Mouse (Mus musculus) layer of hippocampus, adult 6 months (tissue): ENCODE measurements around the gene H2al1g. TPM values are rescaled to one million over a fixed set of nuclear protein-coding genes. Genes with fewer than 3 reads are reported as not detected.

Source experiments
- long read RNA-seq, 2 experiments: library from polyadenylated mRNA; unstranded; transcript quantifications; one replicate each; pipeline ENCODE4 v2.0.0; 2019 to 2020
- polyA plus RNA-seq: library from polyadenylated mRNA; unstranded; fragments of <200 nt; fragmentation: Nextera tagmentation; gene quantifications from 2 replicates; pipeline ENCODE4 v1.2.3, GENCODE M21; 2021

Gene H2al1g
- not detected in 2 replicates for polyA plus RNA-seq
- long read RNA-seq, experiment 1, result 0 reads
- long read RNA-seq, experiment 2, result 0 reads

DNA sequence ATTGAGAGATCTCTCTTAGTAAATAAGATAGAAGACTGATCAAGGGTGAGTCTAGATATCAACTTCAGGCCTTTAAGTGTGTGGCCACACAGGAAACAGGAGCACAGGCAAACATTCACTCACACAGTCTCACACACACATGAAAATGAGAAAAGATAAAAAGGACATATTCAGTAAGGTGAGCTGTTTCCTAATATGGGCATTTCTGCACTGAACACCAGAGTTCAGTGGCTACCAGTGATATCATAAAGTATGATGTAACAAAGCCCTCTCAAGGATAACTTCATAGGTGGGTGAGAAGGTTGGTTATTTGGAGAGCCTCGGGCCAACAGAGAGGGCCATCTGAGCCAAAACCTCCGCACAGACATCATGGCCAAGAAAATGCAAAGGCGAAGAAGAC lies at the start of gene H2al1g:
H2al1g (plus strand) TSS at position 301 of the 400 bp plus-strand sequence.

DNA sequence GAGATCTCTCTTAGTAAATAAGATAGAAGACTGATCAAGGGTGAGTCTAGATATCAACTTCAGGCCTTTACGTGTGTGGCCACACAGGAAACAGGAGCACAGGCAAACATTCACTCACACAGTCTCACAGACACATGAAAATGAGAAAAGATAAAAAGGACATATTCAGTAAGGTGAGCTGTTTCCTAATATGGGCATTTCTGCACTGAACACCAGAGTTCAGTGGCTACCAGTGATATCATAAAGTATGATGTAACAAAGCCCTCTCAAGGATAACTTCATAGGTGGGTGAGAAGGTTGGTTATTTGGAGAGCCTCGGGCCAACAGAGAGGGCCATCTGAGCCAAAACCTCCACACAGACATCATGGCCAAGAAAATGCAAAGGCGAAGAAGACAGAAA lies 19.1 kb upstream of the H2al1g start, which contains the start of gene H2al1a:
H2al1a (plus strand) TSS at position 301 of the 400 bp plus-strand sequence.

DNA sequence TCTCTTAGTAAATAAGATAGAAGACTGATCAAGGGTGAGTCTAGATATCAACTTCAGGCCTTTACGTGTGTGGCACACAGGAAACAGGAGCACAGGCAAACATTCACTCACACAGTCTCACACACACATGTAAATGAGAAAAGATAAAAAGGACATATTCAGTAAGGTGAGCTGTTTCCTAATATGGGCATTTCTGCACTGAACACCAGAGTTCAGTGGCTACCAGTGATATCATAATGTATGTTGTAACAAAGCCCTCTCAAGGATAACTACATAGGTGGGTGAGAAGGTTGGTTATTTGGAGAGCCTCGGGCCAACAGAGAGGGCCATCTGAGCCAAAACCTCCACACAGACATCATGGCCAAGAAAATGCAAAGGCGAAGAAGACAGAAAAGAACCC lies 15.9 kb upstream of the H2al1g start, which contains the start of gene H2al1b:
H2al1b (plus strand) TSS at position 301 of the 400 bp plus-strand sequence.

DNA sequence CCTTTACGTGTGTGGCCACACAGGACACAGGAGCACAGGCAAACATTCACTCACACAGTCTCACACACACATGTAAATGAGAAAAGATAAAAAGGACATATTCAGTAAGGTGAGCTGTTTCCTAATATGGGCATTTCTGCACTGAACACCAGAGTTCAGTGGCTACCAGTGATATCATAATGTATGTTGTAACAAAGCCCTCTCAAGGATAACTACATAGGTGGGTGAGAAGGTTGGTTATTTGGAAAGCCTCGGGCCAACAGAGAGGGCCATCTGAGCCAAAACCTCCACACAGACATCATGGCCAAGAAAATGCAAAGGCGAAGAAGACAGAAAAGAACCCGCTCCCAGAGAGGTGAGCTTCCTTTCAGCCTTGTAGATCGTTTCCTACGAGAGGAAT lies 12.7 kb upstream of the H2al1g start, which contains the start of gene H2al1c:
H2al1c (plus strand) TSS at position 301 of the 400 bp plus-strand sequence.

DNA sequence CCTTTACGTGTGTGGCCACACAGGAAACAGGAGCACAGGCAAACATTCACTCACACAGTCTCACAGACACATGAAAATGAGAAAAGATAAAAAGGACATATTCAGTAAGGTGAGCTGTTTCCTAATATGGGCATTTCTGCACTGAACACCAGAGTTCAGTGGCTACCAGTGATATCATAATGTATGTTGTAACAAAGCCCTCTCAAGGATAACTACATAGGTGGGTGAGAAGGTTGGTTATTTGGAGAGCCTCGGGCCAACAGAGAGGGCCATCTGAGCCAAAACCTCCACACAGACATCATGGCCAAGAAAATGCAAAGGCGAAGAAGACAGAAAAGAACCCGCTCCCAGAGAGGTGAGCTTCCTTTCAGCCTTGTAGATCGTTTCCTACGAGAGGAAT lies 9.5 kb upstream of the H2al1g start, which contains the start of gene H2al1d:
H2al1d (plus strand) TSS at position 301 of the 400 bp plus-strand sequence.

DNA sequence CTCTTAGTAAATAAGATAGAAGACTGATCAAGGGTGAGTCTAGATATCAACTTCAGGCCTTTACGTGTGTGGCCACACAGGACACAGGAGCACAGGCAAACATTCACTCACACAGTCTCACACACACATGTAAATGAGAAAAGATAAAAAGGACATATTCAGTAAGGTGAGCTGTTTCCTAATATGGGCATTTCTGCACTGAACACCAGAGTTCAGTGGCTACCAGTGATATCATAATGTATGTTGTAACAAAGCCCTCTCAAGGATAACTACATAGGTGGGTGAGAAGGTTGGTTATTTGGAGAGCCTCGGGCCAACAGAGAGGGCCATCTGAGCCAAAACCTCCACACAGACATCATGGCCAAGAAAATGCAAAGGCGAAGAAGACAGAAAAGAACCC lies 6.4 kb upstream of the H2al1g start, which contains the start of gene H2al1e:
H2al1e (plus strand) TSS at position 301 of the 400 bp plus-strand sequence.

DNA sequence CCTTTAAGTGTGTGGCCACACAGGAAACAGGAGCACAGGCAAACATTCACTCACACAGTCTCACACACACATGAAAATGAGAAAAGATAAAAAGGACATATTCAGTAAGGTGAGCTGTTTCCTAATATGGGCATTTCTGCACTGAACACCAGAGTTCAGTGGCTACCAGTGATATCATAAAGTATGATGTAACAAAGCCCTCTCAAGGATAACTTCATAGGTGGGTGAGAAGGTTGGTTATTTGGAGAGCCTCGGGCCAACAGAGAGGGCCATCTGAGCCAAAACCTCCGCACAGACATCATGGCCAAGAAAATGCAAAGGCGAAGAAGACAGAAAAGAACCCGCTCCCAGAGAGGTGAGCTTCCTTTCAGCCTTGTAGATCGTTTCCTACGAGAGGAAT lies 3.2 kb upstream of the H2al1g start, which contains the start of gene H2al1f:
H2al1f (plus strand) TSS at position 301 of the 400 bp plus-strand sequence.

DNA sequence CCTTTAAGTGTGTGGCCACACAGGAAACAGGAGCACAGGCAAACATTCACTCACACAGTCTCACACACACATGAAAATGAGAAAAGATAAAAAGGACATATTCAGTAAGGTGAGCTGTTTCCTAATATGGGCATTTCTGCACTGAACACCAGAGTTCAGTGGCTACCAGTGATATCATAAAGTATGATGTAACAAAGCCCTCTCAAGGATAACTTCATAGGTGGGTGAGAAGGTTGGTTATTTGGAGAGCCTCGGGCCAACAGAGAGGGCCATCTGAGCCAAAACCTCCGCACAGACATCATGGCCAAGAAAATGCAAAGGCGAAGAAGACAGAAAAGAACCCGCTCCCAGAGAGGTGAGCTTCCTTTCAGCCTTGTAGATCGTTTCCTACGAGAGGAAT lies 3.1 kb downstream of the H2al1g start, which contains the start of gene H2al1h:
H2al1h (plus strand) TSS at position 301 of the 400 bp plus-strand sequence.

DNA sequence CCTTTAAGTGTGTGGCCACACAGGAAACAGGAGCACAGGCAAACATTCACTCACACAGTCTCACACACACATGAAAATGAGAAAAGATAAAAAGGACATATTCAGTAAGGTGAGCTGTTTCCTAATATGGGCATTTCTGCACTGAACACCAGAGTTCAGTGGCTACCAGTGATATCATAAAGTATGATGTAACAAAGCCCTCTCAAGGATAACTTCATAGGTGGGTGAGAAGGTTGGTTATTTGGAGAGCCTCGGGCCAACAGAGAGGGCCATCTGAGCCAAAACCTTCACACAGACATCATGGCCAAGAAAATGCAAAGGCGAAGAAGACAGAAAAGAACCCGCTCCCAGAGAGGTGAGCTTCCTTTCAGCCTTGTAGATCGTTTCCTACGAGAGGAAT lies 6.3 kb downstream of the H2al1g start, which contains the start of gene H2al1i:
H2al1i (plus strand) TSS at position 301 of the 400 bp plus-strand sequence.

DNA sequence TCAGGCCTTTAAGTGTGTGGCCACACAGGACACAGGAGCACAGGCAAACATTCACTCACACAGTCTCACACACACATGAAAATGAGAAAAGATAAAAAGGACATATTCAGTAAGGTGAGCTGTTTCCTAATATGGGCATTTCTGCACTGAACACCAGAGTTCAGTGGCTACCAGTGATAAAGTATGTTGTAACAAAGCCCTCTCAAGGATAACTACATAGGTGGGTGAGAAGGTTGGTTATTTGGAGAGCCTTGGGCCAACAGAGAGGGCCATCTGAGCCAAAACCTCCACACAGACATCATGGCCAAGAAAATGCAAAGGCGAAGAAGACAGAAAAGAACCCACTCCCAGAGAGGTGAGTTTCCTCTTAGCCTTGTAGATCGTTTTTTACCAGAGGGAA lies 9.5 kb downstream of the H2al1g start, which contains the start of gene H2al1j:
H2al1j (plus strand) TSS at position 301 of the 400 bp plus-strand sequence.

Other genes with a start within 250 kb of the H2al1g start
- not detected in 2 replicates for gene H2al1a, start 19.0 kb upstream of the H2al1g start, polyA plus RNA-seq
- not detected in 2 replicates for gene H2al1b, start 15.8 kb upstream of the H2al1g start, polyA plus RNA-seq
- not detected in 2 replicates for gene H2al1c, start 12.6 kb upstream of the H2al1g start, polyA plus RNA-seq
- not detected in 2 replicates for gene H2al1d, start 9.4 kb upstream of the H2al1g start, polyA plus RNA-seq
- not detected in 2 replicates for gene H2al1e, start 6.3 kb upstream of the H2al1g start, polyA plus RNA-seq
- gene H2al1f, start 3.1 kb upstream of the H2al1g start, polyA plus RNA-seq, result not detected in 2 replicates
- not detected in 2 replicates for gene H2al1h, start 3.2 kb downstream of the H2al1g start, polyA plus RNA-seq
- gene H2al1i, start 6.4 kb downstream of the H2al1g start, polyA plus RNA-seq, result not detected in 2 replicates
- not detected in 2 replicates for gene H2al1j, start 9.6 kb downstream of the H2al1g start, polyA plus RNA-seq